ENCODE assay signal across 27 mouse cellular contexts in genomic region chr11:97368501-97368900, GRCm38 (mm10). TPM values are rescaled to one million over a fixed set of nuclear protein-coding genes. Genes with fewer than 3 reads are reported as not detected.
DNase-seq lines count a peak whose midpoint lies in the region; ATAC-seq and TF ChIP-seq lines count a peak whose summit lies in the region.
"Had no signal": no experiment of that assay in that cellular context is flagged by ENCODE, and none has a peak within 500 bp of the region (broad histone marks: within the 10 kb centered on the region; RNA-seq: fewer than 3 reads in every experiment).

No protein-coding gene starts in this region.

- H3K4me1 ChIP-seq in heart, embryonic 13.5 days = peaks cover 78% of the 10 kb centered on the region
- H3K4me1 ChIP-seq in heart, embryonic 11.5 days (ENCODE audit: control insufficient read depth, insufficient read depth, low read length) = peaks cover 32% of the 10 kb centered on the region
- peaks cover 20% of the 10 kb centered on the region for H3K4me1 ChIP-seq in liver, adult 2 months (ENCODE audit: control insufficient read depth, insufficient read depth, low read length)
- H3K4me1 ChIP-seq in liver, embryonic 11.5 days (replicated peaks; ENCODE audit: control insufficient read depth, insufficient read depth, low read length) = peaks cover 20% of the 10 kb centered on the region
- peaks cover 58% of the 10 kb centered on the region for H3K4me1 ChIP-seq in heart, embryonic 10.5 days

- peak; percentile 72 for DNase-seq in liver, adult 2 months (ENCODE audit: extremely low read depth, low read depth, low spot score)
- no peak for DNase-seq in liver, embryonic 11.5 days (ENCODE audit: low spot score)
- peak; percentile 73 for DNase-seq in cerebellum, adult 9-10 months
- peak; percentile 46 for DNase-seq in fibroblast of lung, adult 2 months (ENCODE audit: low read depth)
- no peak for DNase-seq in retina, embryonic 14.5 days (ENCODE audit: low spot score)
- DNase-seq in heart, embryonic 10.5 days (ENCODE audit: low spot score) = no peak
- DNase-seq: adrenal gland, adult 2 months; B cell, adult 2 months; gastrocnemius, postnatal 14 days; heart, postnatal 36 days; kidney, adult 11 months; kidney, postnatal 10 days; lung, adult 18-20 months; lung, postnatal 10 days had no signal

- no peak overlapping the region for H3K4me3 ChIP-seq in heart, embryonic 13.5 days
- no peak overlapping the region for H3K4me3 ChIP-seq in heart, embryonic 11.5 days (ENCODE audit: low read depth, low read length)
- H3K4me3 ChIP-seq in liver, adult 2 months (ENCODE audit: insufficient read depth, low read depth, low read length) = no peak overlapping the region
- no peak overlapping the region for H3K4me3 ChIP-seq in liver, embryonic 11.5 days (ENCODE audit: low read depth, low read length)
- H3K4me3 ChIP-seq in heart, embryonic 10.5 days = no peak overlapping the region
- H3K4me3 ChIP-seq: embryonic facial prominence, embryonic 13.5 days; erythroblast, embryonic 14.5 days; forebrain, embryonic 13.5 days; heart, embryonic 15.5 days; hindbrain, embryonic 13.5 days; liver, embryonic 12.5 days; neural tube, embryonic 15.5 days had no signal

- no peak for TF ChIP-seq POLR2A in liver, adult 2 months (IDR thresholded peaks at IDR 0.05; ENCODE audit: extremely low read depth, insufficient read depth, low read length)

- H3K79me2 ChIP-seq in liver, adult 2 months (ENCODE audit: control insufficient read depth, insufficient read depth, low read length) = peaks cover 46% of the 10 kb centered on the region

- TF ChIP-seq CTCF in liver, adult 2 months (IDR thresholded peaks at IDR 0.05; ENCODE audit: low read depth, low read length) = no peak

- H3K27ac ChIP-seq in heart, embryonic 13.5 days (replicated peaks) = no peak overlapping the region; the same call in 1 of the 2 replicates
- no peak overlapping the region for H3K27ac ChIP-seq in heart, embryonic 11.5 days (ENCODE audit: low read depth, low read length)
- 0 out of 2 replicates have a peak overlapping the region, but pooled peaks have one; percentile 12 for H3K27ac ChIP-seq in liver, adult 2 months (replicated peaks; ENCODE audit: insufficient read depth, low read depth, low read length)
- no peak overlapping the region for H3K27ac ChIP-seq in liver, embryonic 11.5 days (ENCODE audit: low read depth, low read length)
- no peak overlapping the region for H3K27ac ChIP-seq in heart, embryonic 10.5 days
- H3K27ac ChIP-seq: embryonic facial prominence, embryonic 13.5 days; forebrain, embryonic 13.5 days; heart, embryonic 15.5 days; hindbrain, embryonic 13.5 days; liver, embryonic 12.5 days; neural tube, embryonic 15.5 days had no signal

- H3K27me3 ChIP-seq in heart, embryonic 13.5 days (replicated peaks) = no peaks in the 10 kb centered on the region
- no peaks in the 10 kb centered on the region for H3K27me3 ChIP-seq in heart, embryonic 11.5 days (ENCODE audit: control insufficient read depth, insufficient read depth, low read length)
- H3K27me3 ChIP-seq in liver, adult 2 months (ENCODE audit: control insufficient read depth, insufficient read depth, low read length) = no peaks in the 10 kb centered on the region
- no peaks in the 10 kb centered on the region for H3K27me3 ChIP-seq in liver, embryonic 11.5 days (replicated peaks; ENCODE audit: control insufficient read depth, insufficient read depth, low read length)
- no peaks in the 10 kb centered on the region for H3K27me3 ChIP-seq in heart, embryonic 10.5 days (ENCODE audit: insufficient read depth, poor library complexity, severe bottlenecking)
- H3K27me3 ChIP-seq: CH12.LX; embryonic facial prominence, embryonic 13.5 days; forebrain, embryonic 13.5 days; heart, embryonic 15.5 days; hindbrain, embryonic 13.5 days; liver, embryonic 12.5 days; neural tube, embryonic 15.5 days had no signal

- 78% methylated on average over 5 of the region's 5 CpGs for WGBS in heart, embryonic 13.5 days
- 90% methylated on average over 5 of the region's 5 CpGs for WGBS in heart, embryonic 11.5 days (ENCODE audit: insufficient replicate concordance)
- WGBS in liver, adult 2 months = 24% methylated on average over 5 of the region's 5 CpGs
- 89% methylated on average over 5 of the region's 5 CpGs for WGBS in liver, embryonic 11.5 days
- 87% methylated on average over 5 of the region's 5 CpGs for WGBS in heart, embryonic 10.5 days

- peaks cover 14% of the 10 kb centered on the region; the same call in 1 of the 2 replicates for H3K36me3 ChIP-seq in heart, embryonic 13.5 days
- H3K36me3 ChIP-seq in heart, embryonic 11.5 days (ENCODE audit: control insufficient read depth, insufficient read depth, low read length) = no peaks in the 10 kb centered on the region
- H3K36me3 ChIP-seq in liver, adult 2 months (ENCODE audit: control insufficient read depth, insufficient read depth, low read length) = no peaks in the 10 kb centered on the region
- H3K36me3 ChIP-seq in liver, embryonic 11.5 days (ENCODE audit: control insufficient read depth, insufficient read depth, low read length) = peaks cover 4% of the 10 kb centered on the region; the same call in 1 of the 2 replicates
- peaks cover 2% of the 10 kb centered on the region; the same call in 1 of the 2 replicates for H3K36me3 ChIP-seq in heart, embryonic 10.5 days
- H3K36me3 ChIP-seq: heart, embryonic 15.5 days had no signal

- H3K9me3 ChIP-seq in heart, embryonic 13.5 days = no peaks in the 10 kb centered on the region
- H3K9me3 ChIP-seq in heart, embryonic 11.5 days (replicated peaks; ENCODE audit: control insufficient read depth, low read length) = no peaks in the 10 kb centered on the region
- no peaks in the 10 kb centered on the region for H3K9me3 ChIP-seq in liver, embryonic 11.5 days (ENCODE audit: control insufficient read depth, low read length)
- no peaks in the 10 kb centered on the region for H3K9me3 ChIP-seq in heart, embryonic 10.5 days
- H3K9me3 ChIP-seq: embryonic facial prominence, embryonic 13.5 days; forebrain, embryonic 13.5 days; G1E; heart, embryonic 15.5 days; hindbrain, embryonic 13.5 days; liver, embryonic 12.5 days; neural tube, embryonic 15.5 days had no signal

- 0 out of 2 replicates have a peak overlapping the region, but pooled peaks have one; percentile 54 for H3K9ac ChIP-seq in heart, embryonic 13.5 days
- no peak overlapping the region for H3K9ac ChIP-seq in heart, embryonic 11.5 days (ENCODE audit: low read depth, low read length)
- no peak overlapping the region for H3K9ac ChIP-seq in liver, adult 2 months (ENCODE audit: low read depth, low read length)
- H3K9ac ChIP-seq in liver, embryonic 11.5 days (ENCODE audit: low read depth, low read length) = no peak overlapping the region
- H3K9ac ChIP-seq: embryonic facial prominence, embryonic 13.5 days; forebrain, embryonic 13.5 days; heart, embryonic 15.5 days; hindbrain, embryonic 13.5 days; liver, embryonic 12.5 days; neural tube, embryonic 15.5 days had no signal

- ATAC-seq in heart, embryonic 13.5 days (ENCODE audit: extremely low read depth, insufficient number of reproducible peaks, low FRiP score, low TSS enrichment) = no peak
- ATAC-seq in heart, embryonic 11.5 days (replicated peaks; ENCODE audit: insufficient number of reproducible peaks, low FRiP score, low TSS enrichment) = no peak
- no peak for ATAC-seq in liver, embryonic 11.5 days (replicated peaks; ENCODE audit: low FRiP score)
- ATAC-seq: forebrain, embryonic 13.5 days; liver, embryonic 12.5 days had no signal

- H3K4me2 ChIP-seq in heart, embryonic 13.5 days = no peak overlapping the region
- no peak overlapping the region; the same call in 1 of the 2 replicates for H3K4me2 ChIP-seq in heart, embryonic 11.5 days
- no peak overlapping the region for H3K4me2 ChIP-seq in liver, embryonic 11.5 days
- H3K4me2 ChIP-seq: embryonic facial prominence, embryonic 13.5 days; forebrain, embryonic 13.5 days; heart, embryonic 15.5 days; hindbrain, embryonic 13.5 days; liver, embryonic 12.5 days; midbrain, embryonic 11.5 days; neural tube, embryonic 15.5 days had no signal

RNA-seq across cellular contexts. Expression of gene Socs7, which starts 6.2 kb away (rescaled TPM):
- polyA plus RNA-seq in heart, embryonic 13.5 days (2015; fragmentation: Nextera tagmentation; extraction: Ambion mirVana) = 3.2 and 3.4 TPM in 2 replicates
- 2.2 and 2.9 TPM in 2 replicates for polyA plus RNA-seq in heart, embryonic 11.5 days (2014; fragmentation: Nextera tagmentation; extraction: Ambion mirVana)
- total RNA-seq in liver, adult 2 months (2014; rRNA removed) = 4.0 TPM in 2 replicates
- polyA plus RNA-seq in liver, adult 2 months (2012; rRNA removed) = 3.1 and 3.7 TPM in 2 replicates
- 2.2 and 2.4 TPM in 2 replicates for polyA plus RNA-seq in liver, embryonic 11.5 days (2014; fragmentation: Nextera tagmentation; extraction: Ambion mirVana)
- polyA plus RNA-seq in heart, embryonic 10.5 days (2016; fragmentation: Nextera tagmentation; extraction: Ambion mirVana) = 3.2 and 3.4 TPM in 2 replicates

RNA-seq across cellular contexts. Expression of gene Gpr179, which starts 16.6 kb away (rescaled TPM):
- 0.03 and 0.04 TPM in 2 replicates for polyA plus RNA-seq in heart, embryonic 13.5 days (2015; fragmentation: Nextera tagmentation; extraction: Ambion mirVana)
- 0.01 TPM in 1 of 2 replicates, not detected in the other for polyA plus RNA-seq in heart, embryonic 11.5 days (2014; fragmentation: Nextera tagmentation; extraction: Ambion mirVana)
- total RNA-seq in liver, adult 2 months (2014; rRNA removed) = not detected in 2 replicates
- 0.01 TPM in 1 of 2 replicates, not detected in the other for polyA plus RNA-seq in liver, adult 2 months (2012; rRNA removed)
- 0.03 TPM in 2 replicates for polyA plus RNA-seq in liver, embryonic 11.5 days (2014; fragmentation: Nextera tagmentation; extraction: Ambion mirVana)
- 0.04 and 0.12 TPM in 2 replicates for polyA plus RNA-seq in heart, embryonic 10.5 days (2016; fragmentation: Nextera tagmentation; extraction: Ambion mirVana)
- total RNA-seq: heart, adult 18-20 months had no signal
- polyA plus RNA-seq: erythroblast, embryonic 14.5 days; liver, embryonic 12.5 days; midbrain, embryonic 11.5 days had no signal

RNA-seq across cellular contexts. Expression of gene Arhgap23, which starts 46.8 kb away (rescaled TPM):
- 6.6 and 6.9 TPM in 2 replicates for polyA plus RNA-seq in heart, embryonic 13.5 days (2015; fragmentation: Nextera tagmentation; extraction: Ambion mirVana)
- polyA plus RNA-seq in heart, embryonic 11.5 days (2014; fragmentation: Nextera tagmentation; extraction: Ambion mirVana) = 6.7 and 8.3 TPM in 2 replicates
- 2.8 and 4.5 TPM in 2 replicates for total RNA-seq in liver, adult 2 months (2014; rRNA removed)
- 11.3 and 13.6 TPM in 2 replicates for polyA plus RNA-seq in liver, adult 2 months (2012; rRNA removed)
- 9.3 and 10.9 TPM in 2 replicates for polyA plus RNA-seq in liver, embryonic 11.5 days (2014; fragmentation: Nextera tagmentation; extraction: Ambion mirVana)
- polyA plus RNA-seq in heart, embryonic 10.5 days (2016; fragmentation: Nextera tagmentation; extraction: Ambion mirVana) = 6.8 and 7.8 TPM in 2 replicates

RNA-seq across cellular contexts. Expression of gene Mrpl45, which starts 53.0 kb away (rescaled TPM):
- polyA plus RNA-seq in heart, embryonic 13.5 days (2015; fragmentation: Nextera tagmentation; extraction: Ambion mirVana) = 51.7 and 56.7 TPM in 2 replicates
- 64.2 and 70.3 TPM in 2 replicates for polyA plus RNA-seq in heart, embryonic 11.5 days (2014; fragmentation: Nextera tagmentation; extraction: Ambion mirVana)
- 19.0 and 19.9 TPM in 2 replicates for total RNA-seq in liver, adult 2 months (2014; rRNA removed)
- 12.8 and 13.3 TPM in 2 replicates for polyA plus RNA-seq in liver, adult 2 months (2012; rRNA removed)
- 62.4 and 63.2 TPM in 2 replicates for polyA plus RNA-seq in liver, embryonic 11.5 days (2014; fragmentation: Nextera tagmentation; extraction: Ambion mirVana)
- polyA plus RNA-seq in heart, embryonic 10.5 days (2016; fragmentation: Nextera tagmentation; extraction: Ambion mirVana) = 63.7 and 65.8 TPM in 2 replicates

Comparison
In these comparisons a context has a peak if more than half of its experiments do, and no peak if none do; other contexts are left out.
1. DNase-seq: peak in liver, adult 2 months (single experiment), cerebellum, adult 9-10 months (single experiment) and fibroblast of lung, adult 2 months (single experiment); none in liver, embryonic 11.5 days (single experiment), retina, embryonic 14.5 days (single experiment) and heart, embryonic 10.5 days (single experiment).